Mouse (Mus musculus): Measurements from ENCODE around the gene Arsa.
"Not testable (repeated sequence)": the region's sequence is repeated elsewhere in the genome, so short reads cannot be mapped to it uniquely, and the experiment has no call there.

Gene Arsa

GRCm38 (mm10) chr15:89453865-89454478 is 23.3 kb downstream of the Arsa start, which contains the start of gene Mapk8ip2:
Mapk8ip2 (plus strand) TSS chr15:89453913.
- no peak for DNase-seq

- DNase-seq: peak; percentile 59
These were observed 24.0 kb downstream of the Arsa start for GRCm38 (mm10) chr15:89452906-89453864.

- DNase-seq: no peak
These were observed 34.6 kb downstream of the Arsa start for GRCm38 (mm10) chr15:89442486-89443070.

GRCm38 (mm10) chr15:89435878-89436277 is 41.3 kb downstream of the Arsa start:
- DNase-seq: no peak

- DNase-seq: no peak
These were observed 43.1 kb downstream of the Arsa start for GRCm38 (mm10) chr15:89434136-89434535.

- DNase-seq: no peak
These were observed 44.3 kb downstream of the Arsa start for GRCm38 (mm10) chr15:89432946-89433345.

- DNase-seq: no peak
These were observed 45.4 kb downstream of the Arsa start for GRCm38 (mm10) chr15:89431806-89432205.

- no peak for DNase-seq
These were observed 46.0 kb downstream of the Arsa start for GRCm38 (mm10) chr15:89431271-89431670.

- DNase-seq: not testable (repeated sequence)
These were observed 46.5 kb downstream of the Arsa start for GRCm38 (mm10) chr15:89430771-89431170.

- DNase-seq: no peak
These were observed 46.9 kb downstream of the Arsa start for GRCm38 (mm10) chr15:89430341-89430740.

- peak; percentile 94 for DNase-seq
These were observed 47.6 kb downstream of the Arsa start, which contains the start of the genes C730034F03Rik, Gm44502 and Chkb for GRCm38 (mm10) chr15:89429352-89430221. C730034F03Rik (plus strand) TSS chr15:89429589. Gm44502 (minus strand) TSS chr15:89429696. Chkb (minus strand) TSS chr15:89429908.

GRCm38 (mm10) chr15:89428821-89429351 is 48.3 kb downstream of the Arsa start:
- no peak for DNase-seq

GRCm38 (mm10) chr15:89428136-89428790 is 49.0 kb downstream of the Arsa start:
- DNase-seq: no peak

- DNase-seq: no peak
These were observed 50.5 kb downstream of the Arsa start for GRCm38 (mm10) chr15:89426716-89427115.

- peak; percentile 20 for DNase-seq
These were observed 51.5 kb downstream of the Arsa start, which contains the start of gene Cpt1b for GRCm38 (mm10) chr15:89425711-89426121. Cpt1b (minus strand) TSS chr15:89425863.

- DNase-seq: no peak
These were observed 52.6 kb downstream of the Arsa start for GRCm38 (mm10) chr15:89424621-89425020.
